Comparison of ENCODE assay signal across 28 mouse cellular contexts in genomic region chrX:41616928-41617327, GRCm38 (mm10).
DNase-seq lines count a peak whose midpoint lies in the region; ATAC-seq and TF ChIP-seq lines count a peak whose summit lies in the region.
"Had no signal": no experiment of that assay in that cellular context is flagged by ENCODE, and none has a peak within 500 bp of the region (broad histone marks: within the 10 kb centered on the region; RNA-seq: fewer than 3 reads in every experiment).

No protein-coding gene starts in this region.

- no peak overlapping the region for H3K9ac ChIP-seq in forebrain, embryonic 14.5 days (ENCODE audit: low read length)
- no peak overlapping the region for H3K9ac ChIP-seq in forebrain, postnatal 0 days
- no peak overlapping the region for H3K9ac ChIP-seq in hindbrain, embryonic 13.5 days
- H3K9ac ChIP-seq in hindbrain, embryonic 16.5 days (ENCODE audit: low read depth, low read length): no peak overlapping the region
- H3K9ac ChIP-seq in neural tube, embryonic 11.5 days (ENCODE audit: low read length): no peak overlapping the region
- H3K9ac ChIP-seq: embryonic facial prominence, embryonic 13.5 days; embryonic facial prominence, embryonic 15.5 days; forebrain, embryonic 12.5 days; forebrain, embryonic 15.5 days had no signal

- ATAC-seq in forebrain, embryonic 14.5 days: no peak
- no peak for ATAC-seq in forebrain, postnatal 0 days
- ATAC-seq in hindbrain, embryonic 13.5 days (ENCODE audit: low FRiP score): peak; percentile 54; the same call in 1 of the 2 replicates
- no peak for ATAC-seq in hindbrain, embryonic 16.5 days
- 0 out of 2 replicates have a peak, but pooled peaks have one; percentile 45 for ATAC-seq in neural tube, embryonic 11.5 days (ENCODE audit: insufficient read depth, low FRiP score, low TSS enrichment)
- ATAC-seq: CD4-positive, CD25-positive, alpha-beta regulatory T cell, adult 4 months; forebrain, embryonic 15.5 days had no signal

- H3K4me2 ChIP-seq in forebrain, embryonic 14.5 days (ENCODE audit: low read length): no peak overlapping the region
- no peak overlapping the region for H3K4me2 ChIP-seq in forebrain, postnatal 0 days (ENCODE audit: low read depth)
- H3K4me2 ChIP-seq in hindbrain, embryonic 13.5 days: no peak overlapping the region
- no peak overlapping the region for H3K4me2 ChIP-seq in hindbrain, embryonic 16.5 days (ENCODE audit: low read length)
- H3K4me2 ChIP-seq in neural tube, embryonic 11.5 days (ENCODE audit: low read depth): no peak overlapping the region
- H3K4me2 ChIP-seq: embryonic facial prominence, embryonic 13.5 days; embryonic facial prominence, embryonic 15.5 days; forebrain, embryonic 12.5 days; forebrain, embryonic 15.5 days had no signal

- WGBS in forebrain, embryonic 14.5 days: 77% methylated on average over 1 of the region's 1 CpGs
- 92% methylated on average over 1 of the region's 1 CpGs for WGBS in forebrain, postnatal 0 days
- WGBS in hindbrain, embryonic 13.5 days: 54% methylated on average over 1 of the region's 1 CpGs
- 62% methylated on average over 1 of the region's 1 CpGs for WGBS in hindbrain, embryonic 16.5 days
- WGBS in neural tube, embryonic 11.5 days: 69% methylated on average over 1 of the region's 1 CpGs

- peak; percentile 8 for DNase-seq in forebrain, embryonic 14.5 days (ENCODE audit: low spot score)
- DNase-seq in forebrain, postnatal 0 days: no peak
- DNase-seq in neural tube, embryonic 11.5 days (ENCODE audit: low spot score): no peak
- no peak for DNase-seq in neural tube, embryonic 10.5 days (ENCODE audit: extremely low spot score, low spot score)
- DNase-seq in NIH3T3 (ENCODE audit: low read depth): peak; percentile 6
- DNase-seq in testis, postnatal 10 days (ENCODE audit: low spot score): no peak
- DNase-seq: adrenal gland, adult 2 months; adrenal gland, postnatal 10 days; adrenal gland, postnatal 25 days; B cell, adult 2 months; cerebellum, adult 11 months; cerebellum, adult 18-20 months; cerebellum, adult 8-10 months; cerebellum, adult 9-11 months; cerebellum, postnatal 14 days; cerebellum, postnatal 36 days; embryo, embryonic 11 days had no signal

- no peak overlapping the region for H3K4me3 ChIP-seq in forebrain, embryonic 14.5 days (ENCODE audit: low read depth, low read length)
- no peak overlapping the region for H3K4me3 ChIP-seq in forebrain, postnatal 0 days (ENCODE audit: low read depth, low read length)
- H3K4me3 ChIP-seq in hindbrain, embryonic 13.5 days: no peak overlapping the region
- no peak overlapping the region for H3K4me3 ChIP-seq in hindbrain, embryonic 16.5 days (ENCODE audit: low read length)
- H3K4me3 ChIP-seq in neural tube, embryonic 11.5 days (ENCODE audit: low read depth, low read length): no peak overlapping the region
- H3K4me3 ChIP-seq: embryonic facial prominence, embryonic 13.5 days; embryonic facial prominence, embryonic 15.5 days; erythroblast, embryonic 14.5 days; forebrain, embryonic 10.5 days; forebrain, embryonic 12.5 days; forebrain, embryonic 15.5 days had no signal

- no peak overlapping the region for H3K27ac ChIP-seq in forebrain, embryonic 14.5 days (ENCODE audit: low read depth, low read length)
- no peak overlapping the region for H3K27ac ChIP-seq in forebrain, postnatal 0 days (ENCODE audit: low read depth, low read length)
- no peak overlapping the region for H3K27ac ChIP-seq in hindbrain, embryonic 13.5 days
- H3K27ac ChIP-seq in hindbrain, embryonic 16.5 days (ENCODE audit: low read depth, low read length): no peak overlapping the region
- no peak overlapping the region for H3K27ac ChIP-seq in neural tube, embryonic 11.5 days (ENCODE audit: low read depth, low read length)
- H3K27ac ChIP-seq: embryonic facial prominence, embryonic 13.5 days; embryonic facial prominence, embryonic 15.5 days; forebrain, embryonic 10.5 days; forebrain, embryonic 12.5 days; forebrain, embryonic 15.5 days had no signal

- no peaks in the 10 kb centered on the region for H3K36me3 ChIP-seq in forebrain, embryonic 14.5 days (ENCODE audit: control insufficient read depth, insufficient read depth, low read length)
- no peaks in the 10 kb centered on the region for H3K36me3 ChIP-seq in forebrain, postnatal 0 days (ENCODE audit: insufficient read depth)
- no peaks in the 10 kb centered on the region for H3K36me3 ChIP-seq in hindbrain, embryonic 13.5 days
- no peaks in the 10 kb centered on the region for H3K36me3 ChIP-seq in hindbrain, embryonic 16.5 days (ENCODE audit: control insufficient read depth, insufficient read depth, low read length)
- H3K36me3 ChIP-seq in neural tube, embryonic 11.5 days (ENCODE audit: control insufficient read depth, insufficient read depth, low read length): no peaks in the 10 kb centered on the region
- H3K36me3 ChIP-seq: embryonic facial prominence, embryonic 13.5 days; embryonic facial prominence, embryonic 15.5 days; forebrain, embryonic 10.5 days; forebrain, embryonic 12.5 days; forebrain, embryonic 15.5 days; G1E had no signal

- H3K27me3 ChIP-seq in forebrain, embryonic 14.5 days (replicated peaks; ENCODE audit: control insufficient read depth, insufficient read depth, low read length): no peaks in the 10 kb centered on the region
- H3K27me3 ChIP-seq in forebrain, postnatal 0 days (ENCODE audit: insufficient read depth, low read length): no peaks in the 10 kb centered on the region
- no peaks in the 10 kb centered on the region for H3K27me3 ChIP-seq in hindbrain, embryonic 13.5 days
- H3K27me3 ChIP-seq in hindbrain, embryonic 16.5 days (replicated peaks; ENCODE audit: control insufficient read depth, insufficient read depth, low read length): no peaks in the 10 kb centered on the region
- H3K27me3 ChIP-seq in neural tube, embryonic 11.5 days (ENCODE audit: control insufficient read depth, insufficient read depth, low read length): no peaks in the 10 kb centered on the region
- H3K27me3 ChIP-seq: CH12.LX; embryonic facial prominence, embryonic 13.5 days; embryonic facial prominence, embryonic 15.5 days; forebrain, embryonic 12.5 days; forebrain, embryonic 15.5 days had no signal

- no peak for TF ChIP-seq CTCF in forebrain, postnatal 0 days (IDR thresholded peaks at IDR 0.05; ENCODE audit: low read depth)

- no peaks in the 10 kb centered on the region for H3K4me1 ChIP-seq in forebrain, embryonic 14.5 days (ENCODE audit: control insufficient read depth, insufficient read depth, low read length)
- no peaks in the 10 kb centered on the region for H3K4me1 ChIP-seq in forebrain, postnatal 0 days (ENCODE audit: insufficient read depth)
- no peaks in the 10 kb centered on the region for H3K4me1 ChIP-seq in hindbrain, embryonic 13.5 days (replicated peaks)
- H3K4me1 ChIP-seq in hindbrain, embryonic 16.5 days (ENCODE audit: control insufficient read depth, insufficient read depth, low read depth, low read length): no peaks in the 10 kb centered on the region
- H3K4me1 ChIP-seq in neural tube, embryonic 11.5 days (ENCODE audit: control insufficient read depth, insufficient read depth, low read length): no peaks in the 10 kb centered on the region
- H3K4me1 ChIP-seq: embryonic facial prominence, embryonic 13.5 days; embryonic facial prominence, embryonic 15.5 days; forebrain, embryonic 10.5 days; forebrain, embryonic 12.5 days; forebrain, embryonic 15.5 days had no signal

- no peaks in the 10 kb centered on the region for H3K9me3 ChIP-seq in forebrain, embryonic 14.5 days (replicated peaks; ENCODE audit: control insufficient read depth, low read length)
- H3K9me3 ChIP-seq in forebrain, postnatal 0 days (ENCODE audit: low read length): no peaks in the 10 kb centered on the region
- no peaks in the 10 kb centered on the region for H3K9me3 ChIP-seq in hindbrain, embryonic 13.5 days
- no peaks in the 10 kb centered on the region for H3K9me3 ChIP-seq in hindbrain, embryonic 16.5 days (ENCODE audit: control insufficient read depth, low read length)
- no peaks in the 10 kb centered on the region for H3K9me3 ChIP-seq in neural tube, embryonic 11.5 days (ENCODE audit: control insufficient read depth, low read length)
- H3K9me3 ChIP-seq: embryonic facial prominence, embryonic 13.5 days; embryonic facial prominence, embryonic 15.5 days; forebrain, embryonic 10.5 days; forebrain, embryonic 12.5 days; forebrain, embryonic 15.5 days; G1E had no signal

Comparison
In these comparisons a context has a peak if more than half of its experiments do, and no peak if none do; other contexts are left out.
1. ATAC-seq: peak in hindbrain, embryonic 13.5 days (single experiment) and neural tube, embryonic 11.5 days (single experiment); none in forebrain, embryonic 14.5 days (single experiment), forebrain, postnatal 0 days (single experiment) and hindbrain, embryonic 16.5 days (single experiment).
2. DNase-seq: peak in forebrain, embryonic 14.5 days (single experiment) and NIH3T3 (single experiment); none in forebrain, postnatal 0 days (single experiment), neural tube, embryonic 11.5 days (single experiment), neural tube, embryonic 10.5 days (single experiment) and testis, postnatal 10 days (single experiment).